Mouse (Mus musculus) heart, postnatal 0 days (tissue): ENCODE measurements around the gene Tlr6.

Experiments
- CTCF ChIP-seq: IDR thresholded peaks from 2 replicates; pipeline ENCODE4 v1.5.1; 2016; ENCODE audit warnings: antibody characterized with exemption, control low read depth, low read depth
- EP300 ChIP-seq: IDR thresholded peaks from 2 replicates; pipeline ENCODE4 v1.6.1; 2016; ENCODE audit warnings: antibody characterized with exemption, low read depth

DNA sequence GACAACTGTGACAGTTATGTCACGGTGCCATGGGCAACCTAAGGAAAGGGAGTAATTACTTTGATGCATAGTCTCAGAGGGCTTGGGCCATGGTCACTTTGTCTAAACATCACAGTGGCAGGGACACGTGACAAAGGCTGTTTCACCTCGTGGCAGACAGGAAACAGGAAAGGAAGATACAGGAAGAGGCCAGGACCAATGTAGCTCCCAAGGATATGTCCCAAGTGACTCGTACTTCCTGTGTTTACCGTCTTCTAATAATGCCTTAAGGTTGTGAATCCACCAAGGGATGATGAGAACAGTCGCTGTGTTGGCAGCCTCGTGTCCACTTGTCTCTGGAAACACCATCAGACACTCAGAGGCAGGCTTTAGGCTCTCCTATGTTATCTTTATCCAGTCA, 26.1 kb upstream of the Tlr6 start:
- no peak for TF ChIP-seq CTCF
- 0 out of 2 replicates have a peak, but pooled peaks have one; percentile 29 for TF ChIP-seq EP300
